Mouse (Mus musculus): ENCODE results near the gene Slc24a4. TPM values are rescaled to one million over a fixed set of nuclear protein-coding genes. Genes with fewer than 3 reads are reported as not detected.

Gene Slc24a4
- polyA plus RNA-seq, 1 experiment from 2014 or later = 0.89 TPM

DNA sequence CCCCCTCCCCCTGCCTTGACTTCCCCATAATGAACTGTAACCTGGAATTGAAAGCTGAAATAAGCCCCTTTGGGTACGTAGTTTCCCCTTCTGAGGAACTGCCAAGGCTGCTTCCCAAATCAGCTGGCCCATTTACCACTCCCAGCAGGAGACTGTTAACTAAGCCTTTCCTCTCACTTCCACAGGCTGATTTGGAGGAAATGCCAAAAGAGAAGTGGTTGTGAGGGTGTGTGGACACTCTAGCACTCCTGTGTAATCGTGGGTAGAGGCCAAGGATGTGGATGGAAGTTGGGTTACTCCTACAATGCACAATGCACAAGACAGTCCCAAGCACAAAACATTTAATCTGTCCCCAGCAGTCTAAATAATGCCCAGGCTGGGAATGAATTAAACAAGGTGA, 153.6 kb downstream of the Slc24a4 start:
- Histone ChIP-seq H3K9ac (no peak overlapping the region), H3K4me3 (no peak overlapping the region), H3K4me2 (peak overlapping the region; percentile 95), H3K27me3 (peaks cover 18% of the 10 kb centered on the region), H3K4me1 (replicated peaks) (peaks cover 46% of the 10 kb centered on the region), H3K36me3 (no peaks in the 10 kb centered on the region), H3K9me3 (no peaks in the 10 kb centered on the region), H3K27ac (replicated peaks) (no peak overlapping the region)
- 71% methylated on average over 2 of the region's 2 CpGs for WGBS
- no peak for ATAC-seq (ENCODE audit: low read depth)

GRCm38 (mm10) chr12:102282763-102283482, 154.4 kb downstream of the Slc24a4 start, which contains the start of gene Rin3:
Gene Rin3 (plus strand): TSS chr12:102283048.
- WGBS = under 1% methylated on average over 72 of the region's 75 CpGs
- Histone ChIP-seq H3K4me1 (replicated peaks) (peaks cover 52% of the 10 kb centered on the region), H3K9me3 (no peaks in the 10 kb centered on the region), H3K27me3 (peaks cover 16% of the 10 kb centered on the region), H3K9ac (peak within 1 kb of the TSS; percentile 76), H3K36me3 (no peaks in the 10 kb centered on the region), H3K4me3 (peak within 1 kb of the TSS; percentile 54), H3K27ac (replicated peaks) (peak within 1 kb of the TSS; percentile 59), H3K4me2 (peak within 1 kb of the TSS; percentile 95)
- peak; percentile 57 for ATAC-seq (ENCODE audit: low read depth)

- H3K27ac ChIP-seq (replicated peaks) = peak overlapping the region; percentile 59
- peak overlapping the region; percentile 76 for H3K9ac ChIP-seq
- H3K9me3 ChIP-seq = no peaks in the 10 kb centered on the region
- peak overlapping the region; percentile 95 for H3K4me2 ChIP-seq
- peak; percentile 74 for ATAC-seq (ENCODE audit: low read depth)
- H3K4me1 ChIP-seq (replicated peaks) = peaks cover 57% of the 10 kb centered on the region
- peak overlapping the region; percentile 54 for H3K4me3 ChIP-seq
- WGBS = 7% methylated on average over 22 of the region's 24 CpGs
- no peaks in the 10 kb centered on the region for H3K36me3 ChIP-seq
- H3K27me3 ChIP-seq = peaks cover 16% of the 10 kb centered on the region
Measured at GRCm38 (mm10) chr12:102283483-102284266, 155.1 kb downstream of the Slc24a4 start.

DNA sequence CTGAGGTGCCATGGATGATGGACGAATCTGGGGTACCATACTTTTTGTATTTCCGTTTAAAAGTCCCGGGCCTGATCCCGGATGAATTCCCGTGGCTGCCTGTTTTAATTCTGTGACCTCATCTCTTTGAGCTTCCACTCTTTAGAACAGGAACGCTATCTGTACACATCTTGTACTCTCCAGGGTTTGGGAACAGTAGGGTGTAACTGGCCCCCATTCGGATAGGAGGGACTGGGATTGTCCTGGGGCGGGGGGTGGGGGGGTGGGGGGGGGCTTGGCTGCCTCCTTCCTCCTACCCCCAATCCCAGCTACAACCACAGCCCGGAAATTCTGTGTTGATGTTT, 155.7 kb downstream of the Slc24a4 start:
- peak overlapping the region; percentile 95 for H3K4me2 ChIP-seq
- 33% methylated on average over 9 of the region's 9 CpGs for WGBS
- no peak; the same call in 1 of the 2 replicates for ATAC-seq (ENCODE audit: low read depth)
- no peaks in the 10 kb centered on the region for H3K36me3 ChIP-seq
- H3K9ac ChIP-seq = no peak overlapping the region
- H3K27me3 ChIP-seq = peaks cover 16% of the 10 kb centered on the region
- H3K9me3 ChIP-seq = no peaks in the 10 kb centered on the region
- peaks cover 63% of the 10 kb centered on the region for H3K4me1 ChIP-seq (replicated peaks)
- H3K4me3 ChIP-seq = peak overlapping the region; percentile 54
- H3K27ac ChIP-seq (replicated peaks) = no peak overlapping the region

- Histone ChIP-seq H3K4me3 (peak overlapping the region; percentile 54), H3K4me2 (peak overlapping the region; percentile 95), H3K27me3 (peaks cover 16% of the 10 kb centered on the region), H3K36me3 (no peaks in the 10 kb centered on the region), H3K9me3 (no peaks in the 10 kb centered on the region), H3K9ac (no peak overlapping the region), H3K4me1 (replicated peaks) (peaks cover 66% of the 10 kb centered on the region), H3K27ac (replicated peaks) (no peak overlapping the region)
- no peak for ATAC-seq (ENCODE audit: low read depth)
- WGBS = 38% methylated on average over 3 of the region's 3 CpGs
Measured at GRCm38 (mm10) chr12:102284618-102285159, 156.2 kb downstream of the Slc24a4 start.

DNA sequence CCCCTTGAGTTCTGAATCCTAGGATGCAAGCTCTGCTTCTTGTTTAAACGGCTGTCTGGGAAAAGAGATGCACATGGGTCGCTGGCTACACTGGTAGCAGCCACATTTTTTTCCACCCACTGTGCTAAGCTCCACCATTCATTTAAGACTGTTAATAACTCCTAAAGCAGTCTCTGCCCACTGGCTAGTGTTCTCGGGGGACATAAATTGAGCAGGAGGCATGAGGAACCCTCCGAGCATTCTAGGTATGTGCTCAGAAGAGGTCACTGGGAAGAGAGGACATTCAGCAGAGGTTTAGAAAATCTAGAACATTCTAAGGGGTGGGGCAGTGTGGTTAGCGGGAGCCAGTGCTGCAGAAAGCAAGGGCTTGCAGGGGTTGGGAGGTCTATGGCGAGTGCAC, 156.8 kb downstream of the Slc24a4 start:
- H3K27ac ChIP-seq (replicated peaks) = no peak overlapping the region
- 0 out of 2 replicates have a peak overlapping the region, but pooled peaks have one; percentile 95 for H3K4me2 ChIP-seq
- H3K4me3 ChIP-seq = no peak overlapping the region
- no peak for ATAC-seq (ENCODE audit: low read depth)
- H3K36me3 ChIP-seq = no peaks in the 10 kb centered on the region
- no peaks in the 10 kb centered on the region for H3K9me3 ChIP-seq
- WGBS = 79% methylated on average over 6 of the region's 6 CpGs
- H3K9ac ChIP-seq = no peak overlapping the region
- peaks cover 16% of the 10 kb centered on the region for H3K27me3 ChIP-seq
- peaks cover 66% of the 10 kb centered on the region for H3K4me1 ChIP-seq (replicated peaks)

GRCm38 (mm10) chr12:102285779-102286178, 157.2 kb downstream of the Slc24a4 start:
- H3K4me2 ChIP-seq = no peak overlapping the region
- no peak overlapping the region for H3K4me3 ChIP-seq
- no peak overlapping the region for H3K27ac ChIP-seq (replicated peaks)
- H3K9me3 ChIP-seq = no peaks in the 10 kb centered on the region
- H3K36me3 ChIP-seq = no peaks in the 10 kb centered on the region
- H3K9ac ChIP-seq = no peak overlapping the region
- ATAC-seq (ENCODE audit: low read depth) = no peak
- 70% methylated on average over 5 of the region's 5 CpGs for WGBS
- H3K27me3 ChIP-seq = peaks cover 13% of the 10 kb centered on the region
- peaks cover 66% of the 10 kb centered on the region for H3K4me1 ChIP-seq (replicated peaks)

DNA sequence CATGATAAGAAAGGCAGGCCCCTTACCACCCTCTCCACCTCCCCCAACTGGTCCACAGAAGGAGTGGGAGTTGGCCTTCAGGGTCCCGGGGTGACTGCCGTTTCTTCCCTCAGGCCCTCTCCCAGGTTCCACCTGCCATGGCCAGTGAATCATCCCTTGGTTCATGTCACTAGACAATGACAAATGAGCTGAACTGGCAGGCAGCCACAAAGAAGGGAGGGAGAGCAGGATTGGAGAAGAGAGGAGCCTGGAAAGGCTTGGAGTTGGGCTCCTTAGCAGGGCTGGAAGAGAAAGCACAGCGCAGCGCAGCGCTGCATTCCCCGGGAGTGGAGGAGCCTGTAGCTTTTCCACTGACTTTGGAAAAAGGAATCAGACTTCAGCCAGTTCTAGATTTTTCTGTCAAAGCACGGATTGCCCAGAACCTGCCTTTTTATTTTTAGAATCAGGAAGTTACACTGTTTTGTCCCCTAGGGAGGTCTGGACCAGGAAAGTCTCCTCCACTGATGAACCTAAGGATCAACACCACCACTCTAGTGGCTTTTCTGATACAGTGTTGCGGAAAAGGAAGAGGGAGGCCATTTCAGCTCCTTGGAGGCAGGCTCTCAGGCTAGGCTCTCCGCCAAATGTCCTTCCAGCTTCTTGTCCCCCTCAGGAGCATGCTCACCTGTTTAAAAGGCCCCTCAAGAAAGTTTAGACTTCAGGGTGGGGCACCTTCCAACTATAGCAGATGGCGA, 158.3 kb downstream of the Slc24a4 start:
- no peak overlapping the region for H3K4me3 ChIP-seq
- no peaks in the 10 kb centered on the region for H3K36me3 ChIP-seq
- no peaks in the 10 kb centered on the region for H3K9me3 ChIP-seq
- H3K4me2 ChIP-seq = no peak overlapping the region
- peak overlapping the region; percentile 43; the same call in 1 of the 2 replicates for H3K27ac ChIP-seq (replicated peaks)
- H3K9ac ChIP-seq = no peak overlapping the region
- no peak for ATAC-seq (ENCODE audit: low read depth)
- H3K27me3 ChIP-seq = peaks cover 10% of the 10 kb centered on the region; the same call in 1 of the 2 replicates
- H3K4me1 ChIP-seq (replicated peaks) = peaks cover 69% of the 10 kb centered on the region
- WGBS = 61% methylated on average over 10 of the region's 10 CpGs

DNA sequence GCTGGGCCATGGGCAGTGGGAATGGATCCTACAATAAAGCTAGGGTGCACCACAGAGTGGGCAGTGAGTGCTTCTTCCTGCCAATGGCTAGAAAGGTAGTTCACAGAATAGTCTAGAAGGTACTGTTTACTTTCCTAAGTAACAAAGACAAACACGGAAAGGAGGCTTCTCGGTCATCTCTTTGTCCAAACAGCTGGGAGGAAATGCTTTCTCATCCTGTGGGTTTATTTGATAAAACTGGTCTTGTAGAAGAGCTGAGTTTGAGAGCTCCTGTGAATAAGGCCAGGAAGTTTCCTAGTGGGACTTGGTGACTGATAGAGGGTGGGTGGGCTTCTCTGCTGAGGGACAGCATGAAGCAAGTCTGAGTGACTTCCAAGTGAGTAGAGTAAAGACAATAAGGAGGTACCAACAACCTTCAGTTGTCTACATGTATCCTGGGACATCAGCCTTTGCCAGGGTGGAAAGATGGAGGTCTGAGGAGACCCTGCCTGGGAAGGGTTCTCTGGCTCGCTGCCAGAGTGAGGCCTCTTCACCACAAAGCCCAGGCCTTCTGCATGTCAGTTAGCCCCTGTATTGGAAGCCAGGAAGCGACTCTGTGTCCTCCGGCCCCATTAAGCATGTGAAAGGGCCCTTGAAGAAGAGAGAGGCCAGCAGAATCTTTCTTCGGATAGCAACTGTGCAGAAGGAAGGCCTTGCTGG, 159.5 kb downstream of the Slc24a4 start:
- Histone ChIP-seq H3K36me3 (no peaks in the 10 kb centered on the region), H3K27me3 (no peaks in the 10 kb centered on the region), H3K9ac (no peak overlapping the region), H3K9me3 (no peaks in the 10 kb centered on the region), H3K4me2 (no peak overlapping the region), H3K4me3 (no peak overlapping the region), H3K4me1 (replicated peaks) (peaks cover 70% of the 10 kb centered on the region), H3K27ac (replicated peaks) (no peak overlapping the region)
- no peak for ATAC-seq (ENCODE audit: low read depth)
- WGBS = 72% methylated on average over 6 of the region's 6 CpGs

GRCm38 (mm10) chr12:102288846-102289245, 160.3 kb downstream of the Slc24a4 start:
- Histone ChIP-seq H3K9me3 (no peaks in the 10 kb centered on the region), H3K27ac (replicated peaks) (no peak overlapping the region), H3K9ac (no peak overlapping the region), H3K4me3 (no peak overlapping the region), H3K27me3 (no peaks in the 10 kb centered on the region), H3K4me1 (replicated peaks) (peaks cover 62% of the 10 kb centered on the region), H3K36me3 (no peaks in the 10 kb centered on the region), H3K4me2 (no peak overlapping the region)
- WGBS = 26% methylated on average over 2 of the region's 2 CpGs
- no peak for ATAC-seq (ENCODE audit: low read depth)

- ATAC-seq (ENCODE audit: low read depth) = no peak
- 79% methylated on average over 1 of the region's 1 CpGs for WGBS
- Histone ChIP-seq H3K9me3 (no peaks in the 10 kb centered on the region), H3K4me1 (replicated peaks) (peaks cover 55% of the 10 kb centered on the region), H3K9ac (no peak overlapping the region), H3K36me3 (no peaks in the 10 kb centered on the region), H3K4me3 (no peak overlapping the region), H3K27ac (replicated peaks) (no peak overlapping the region), H3K4me2 (no peak overlapping the region), H3K27me3 (no peaks in the 10 kb centered on the region)
Measured at GRCm38 (mm10) chr12:102289568-102289967, 161.0 kb downstream of the Slc24a4 start.
